Mouse (Mus musculus) embryonic facial prominence, embryonic 10.5 days (tissue): Measurements from ENCODE around the gene Lonrf3. TPM values are rescaled to one million over a fixed set of nuclear protein-coding genes. Genes with fewer than 3 reads are reported as not detected.

Experiments used
- DNase-seq: peaks from one replicate; pipeline ENCODE4 v3.0.0-alpha.2; 2017; ENCODE audit warnings: low spot score
- H3K27ac ChIP-seq: fragments of 300-500 bp; sonication (generic); replicated peaks from 2 replicates; pipeline ENCODE4 v1.5.1; 2016; ENCODE audit warnings: mild to moderate bottlenecking
- H3K27me3 ChIP-seq: fragments of 300-500 bp; sonication (generic); replicated peaks from 2 replicates; pipeline ENCODE4 v1.6.1; 2016; ENCODE audit warnings: low read depth, mild to moderate bottlenecking; ENCODE audit not compliant: poor library complexity, severe bottlenecking
- H3K36me3 ChIP-seq: fragments of 300-500 bp; sonication (generic); replicated peaks from 2 replicates; pipeline ENCODE4 v1.6.1; 2016; ENCODE audit warnings: mild to moderate bottlenecking, moderate library complexity
- H3K4me1 ChIP-seq: fragments of 300-500 bp; sonication (generic); 2 replicates; pipeline ENCODE4 v1.6.1; 2016
- H3K4me3 ChIP-seq: fragments of 300-500 bp; sonication (generic); 2 replicates; pipeline ENCODE4 v1.5.1; 2016; ENCODE audit warnings: mild to moderate bottlenecking, moderate library complexity
- H3K9me3 ChIP-seq: fragments of 300-500 bp; sonication (generic); 2 replicates; pipeline ENCODE4 v1.6.1; 2016; ENCODE audit warnings: mild to moderate bottlenecking
- WGBS: fragments of 180-500 bp; shearing (Covaris S2); methylation state at CpG from one replicate; pipeline ENCODE4 v1.1.7; 2016; 5-methylcytosine and 5-hydroxymethylcytosine counted together
- polyA plus RNA-seq: library from polyadenylated mRNA; unstranded; fragments of >200 nt; fragmentation: Nextera tagmentation; extraction: Ambion mirVana; gene quantifications from 2 replicates; pipeline ENCODE4 v1.2.1, GENCODE M21; 2016

Gene Lonrf3
- 0.29 and 0.72 TPM in 2 replicates for polyA plus RNA-seq

GRCm38 (mm10) chrX:36328271-36329039 is at the start of gene Lonrf3:
TSS of gene Lonrf3 (plus strand) at chrX:36328353.
- H3K4me1 ChIP-seq: peaks cover 13% of the 10 kb centered on the region; the same call in 1 of the 2 replicates
- H3K4me3 ChIP-seq: peak within 1 kb of the TSS; percentile 56
- peaks cover 11% of the 10 kb centered on the region; the same call in 1 of the 2 replicates for H3K9me3 ChIP-seq
- peak; percentile 62 for DNase-seq
- WGBS: 20% methylated on average over 68 of the region's 68 CpGs
- H3K27ac ChIP-seq: no peak within 1 kb of the TSS
- peaks cover 76% of the 10 kb centered on the region for H3K27me3 ChIP-seq
- no peaks in the 10 kb centered on the region for H3K36me3 ChIP-seq

GRCm38 (mm10) chrX:36278750-36279149 is 49.4 kb upstream of the Lonrf3 start:
- Histone ChIP-seq H3K36me3 (no peaks in the 10 kb centered on the region), H3K4me3 (no peak overlapping the region), H3K9me3 (no peaks in the 10 kb centered on the region), H3K27ac (no peak overlapping the region), H3K27me3 (no peaks in the 10 kb centered on the region), H3K4me1 (no peaks in the 10 kb centered on the region)
- WGBS: 60% methylated on average over 1 of the region's 1 CpGs
- DNase-seq: no peak

- no peaks in the 10 kb centered on the region for H3K27me3 ChIP-seq
- H3K4me3 ChIP-seq: no peak overlapping the region
- WGBS: 83% methylated on average over 3 of the region's 3 CpGs
- no peaks in the 10 kb centered on the region for H3K36me3 ChIP-seq
- H3K27ac ChIP-seq: no peak overlapping the region
- DNase-seq: no peak
- no peaks in the 10 kb centered on the region for H3K9me3 ChIP-seq
- no peaks in the 10 kb centered on the region for H3K4me1 ChIP-seq
These were observed 16.7 kb upstream of the Lonrf3 start for GRCm38 (mm10) chrX:36311420-36311819.

- peaks cover 76% of the 10 kb centered on the region for H3K27me3 ChIP-seq
- peaks cover 13% of the 10 kb centered on the region; the same call in 1 of the 2 replicates for H3K4me1 ChIP-seq
- H3K36me3 ChIP-seq: no peaks in the 10 kb centered on the region
- 14% methylated on average over 20 of the region's 20 CpGs for WGBS
- DNase-seq: peak; percentile 46
- peak overlapping the region; percentile 56 for H3K4me3 ChIP-seq
- peaks cover 11% of the 10 kb centered on the region; the same call in 1 of the 2 replicates for H3K9me3 ChIP-seq
- H3K27ac ChIP-seq: no peak overlapping the region
These were observed 480 bp upstream of the Lonrf3 start for GRCm38 (mm10) chrX:36327491-36328255.

- Histone ChIP-seq H3K36me3 (no peaks in the 10 kb centered on the region), H3K27ac (no peak overlapping the region), H3K4me1 (peaks cover 13% of the 10 kb centered on the region; the same call in 1 of the 2 replicates), H3K4me3 (peak overlapping the region; percentile 56), H3K27me3 (peaks cover 71% of the 10 kb centered on the region), H3K9me3 (peaks cover 11% of the 10 kb centered on the region; the same call in 1 of the 2 replicates)
- 20% methylated on average over 66 of the region's 66 CpGs for WGBS
- peak; percentile 41 for DNase-seq
These were observed 992 bp downstream of the Lonrf3 start for GRCm38 (mm10) chrX:36329040-36329649.

GRCm38 (mm10) chrX:36329849-36330411 is 1.8 kb downstream of the Lonrf3 start:
- DNase-seq: peak; percentile 34
- H3K36me3 ChIP-seq: no peaks in the 10 kb centered on the region
- peaks cover 71% of the 10 kb centered on the region for H3K27me3 ChIP-seq
- peaks cover 13% of the 10 kb centered on the region; the same call in 1 of the 2 replicates for H3K4me1 ChIP-seq
- H3K27ac ChIP-seq: no peak overlapping the region
- peak overlapping the region; percentile 56 for H3K4me3 ChIP-seq
- peaks cover 11% of the 10 kb centered on the region; the same call in 1 of the 2 replicates for H3K9me3 ChIP-seq
- WGBS: 18% methylated on average over 44 of the region's 44 CpGs

GRCm38 (mm10) chrX:36352446-36352845 is 24.3 kb downstream of the Lonrf3 start:
- WGBS: 66% methylated on average over 3 of the region's 3 CpGs
- DNase-seq: peak; percentile 10
- Histone ChIP-seq H3K4me3 (no peak overlapping the region), H3K9me3 (no peaks in the 10 kb centered on the region), H3K36me3 (no peaks in the 10 kb centered on the region), H3K27me3 (no peaks in the 10 kb centered on the region), H3K4me1 (no peaks in the 10 kb centered on the region), H3K27ac (no peak overlapping the region)

GRCm38 (mm10) chrX:36385340-36385739 is 57.2 kb downstream of the Lonrf3 start:
- no peak overlapping the region for H3K4me3 ChIP-seq
- H3K4me1 ChIP-seq: no peaks in the 10 kb centered on the region
- H3K36me3 ChIP-seq: no peaks in the 10 kb centered on the region
- no peaks in the 10 kb centered on the region for H3K9me3 ChIP-seq
- DNase-seq: no peak
- H3K27me3 ChIP-seq: no peaks in the 10 kb centered on the region
- H3K27ac ChIP-seq: no peak overlapping the region

GRCm38 (mm10) chrX:36389971-36390370 is 61.8 kb downstream of the Lonrf3 start:
- no peak for DNase-seq
- no peak overlapping the region for H3K27ac ChIP-seq
- no peak overlapping the region for H3K4me3 ChIP-seq
- H3K4me1 ChIP-seq: no peaks in the 10 kb centered on the region
- H3K9me3 ChIP-seq: no peaks in the 10 kb centered on the region
- 69% methylated on average over 3 of the region's 3 CpGs for WGBS
- no peaks in the 10 kb centered on the region for H3K27me3 ChIP-seq
- no peaks in the 10 kb centered on the region for H3K36me3 ChIP-seq

GRCm38 (mm10) chrX:36390503-36390902 is 62.4 kb downstream of the Lonrf3 start:
- Histone ChIP-seq H3K4me1 (no peaks in the 10 kb centered on the region), H3K4me3 (no peak overlapping the region), H3K27ac (no peak overlapping the region), H3K27me3 (no peaks in the 10 kb centered on the region), H3K9me3 (no peaks in the 10 kb centered on the region), H3K36me3 (no peaks in the 10 kb centered on the region)
- no peak for DNase-seq
- WGBS: 61% methylated on average over 2 of the region's 2 CpGs

GRCm38 (mm10) chrX:36392672-36393071 is 64.5 kb downstream of the Lonrf3 start:
- H3K27me3 ChIP-seq: no peaks in the 10 kb centered on the region
- H3K9me3 ChIP-seq: no peaks in the 10 kb centered on the region
- DNase-seq: no peak
- no peaks in the 10 kb centered on the region for H3K4me1 ChIP-seq
- no peaks in the 10 kb centered on the region for H3K36me3 ChIP-seq
- WGBS: 75% methylated on average over 6 of the region's 6 CpGs
- H3K4me3 ChIP-seq: no peak overlapping the region
- no peak overlapping the region for H3K27ac ChIP-seq

GRCm38 (mm10) chrX:36393279-36393678 is 65.1 kb downstream of the Lonrf3 start:
- no peaks in the 10 kb centered on the region for H3K9me3 ChIP-seq
- H3K4me1 ChIP-seq: no peaks in the 10 kb centered on the region
- H3K4me3 ChIP-seq: no peak overlapping the region
- no peak overlapping the region for H3K27ac ChIP-seq
- H3K27me3 ChIP-seq: no peaks in the 10 kb centered on the region
- peak; percentile 10 for DNase-seq
- WGBS: 67% methylated on average over 6 of the region's 6 CpGs
- H3K36me3 ChIP-seq: no peaks in the 10 kb centered on the region
